2 mouse cellular contexts compared by ENCODE assay signal in the genomic region with DNA sequence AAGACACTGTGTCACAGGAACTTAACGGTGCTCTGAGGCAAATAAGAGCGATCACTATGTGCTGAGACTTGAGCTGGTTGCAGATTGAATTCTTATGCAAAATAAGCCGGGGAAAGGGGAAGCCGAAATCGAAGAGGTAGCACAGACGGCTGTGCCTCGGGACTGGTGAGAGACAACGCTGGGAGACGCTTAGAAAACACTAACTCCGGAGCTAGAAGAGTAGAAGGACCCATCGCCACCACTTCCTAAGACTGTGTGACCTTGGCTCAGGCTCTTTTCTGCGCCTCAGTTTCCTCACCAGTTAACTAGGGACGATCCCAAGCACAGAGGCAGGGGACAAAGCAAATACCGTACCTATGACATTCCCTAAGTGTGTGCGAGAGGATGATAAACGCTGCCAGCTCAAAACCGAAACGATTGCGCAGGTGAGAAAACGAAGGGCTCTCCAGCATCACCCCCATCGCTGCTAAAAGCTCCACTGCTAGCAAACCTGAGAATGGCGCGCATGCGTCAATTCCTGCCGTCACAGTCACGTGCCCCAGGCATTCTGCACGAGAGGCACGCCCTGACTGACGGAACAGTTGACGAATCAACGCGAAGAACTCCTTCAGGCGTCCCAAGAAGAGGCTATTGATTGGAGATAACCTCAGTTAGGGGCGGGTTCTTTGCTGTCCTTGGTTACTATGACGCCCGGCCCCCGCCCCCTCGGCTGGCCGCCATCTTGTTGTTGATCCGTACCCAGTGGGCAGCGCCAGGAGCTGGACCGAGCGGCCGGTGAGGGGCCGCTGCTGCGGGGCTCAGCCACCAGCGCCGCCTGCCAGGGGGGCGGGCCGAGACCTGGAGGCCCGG.
TF ChIP-seq lines count a peak whose summit lies in the region.

A gene (plus strand): TSS at position 580 of the 849 bp plus-strand sequence.

TF ChIP-seq in C2C12, 6 proteins besides CTCF, POLR2A, EP300 and RAD21 (continued from another document):
- no peak for TF ChIP-seq FOSL1 (IDR thresholded peaks at IDR 0.05; ENCODE audit: insufficient read depth, low read length, poor library complexity, severe bottlenecking)

TF ChIP-seq in myocyte, 11 proteins besides CTCF, POLR2A, EP300 and RAD21 (continued from another document):
- TF ChIP-seq POLR2AphosphoS2 (IDR thresholded peaks at IDR 0.05; ENCODE audit: insufficient read length, low read depth) (peak; percentile 82), USF1 (IDR thresholded peaks at IDR 0.05; ENCODE audit: low read depth) (peak; percentile 100), MYOG (IDR thresholded peaks at IDR 0.05; ENCODE audit: control insufficient read depth in 1 of 3, insufficient read depth in 1 of 3, insufficient read length in 2 of 3, low read depth in 2 of 3) (no peak), MAX (IDR thresholded peaks at IDR 0.05; ENCODE audit: low read depth) (no peak), MYOD1 (IDR thresholded peaks at IDR 0.05; ENCODE audit: control insufficient read depth in 1 of 3, insufficient read length in 2 of 3, low read depth in 2 of 3) (no peak)
TF ChIP-seq in myocyte: peak in this region for 3.
